Mouse (Mus musculus): ENCODE results near the gene Aunip. TPM values are rescaled to one million over a fixed set of nuclear protein-coding genes. Genes with fewer than 3 reads are reported as not detected.

Aunip gene
- polyA plus RNA-seq (2015; fragmentation: Nextera tagmentation; extraction: Ambion mirVana) = 1.3 and 1.9 TPM in 2 replicates

- Histone ChIP-seq H3K27ac (no peak within 1 kb of the TSS), H3K4me2 (peak within 1 kb of the TSS; percentile 91), H3K9me3 (no peaks in the 10 kb centered on the region), H3K27me3 (replicated peaks) (no peaks in the 10 kb centered on the region), H3K36me3 (replicated peaks) (no peaks in the 10 kb centered on the region), H3K4me1 (peaks cover 6% of the 10 kb centered on the region), H3K4me3 (peak within 1 kb of the TSS; percentile 44), H3K9ac (peak within 1 kb of the TSS; percentile 7; the same call in 1 of the 2 replicates)
- peak; percentile 93 for ATAC-seq (replicated peaks)
- WGBS = under 1% methylated on average over 42 of the region's 42 CpGs
Measured at GRCm38 (mm10) chr4:134510845-134511411, at the start of gene Aunip. Gene Aunip, plus strand, starts transcription at chr4:134510999.

DNA sequence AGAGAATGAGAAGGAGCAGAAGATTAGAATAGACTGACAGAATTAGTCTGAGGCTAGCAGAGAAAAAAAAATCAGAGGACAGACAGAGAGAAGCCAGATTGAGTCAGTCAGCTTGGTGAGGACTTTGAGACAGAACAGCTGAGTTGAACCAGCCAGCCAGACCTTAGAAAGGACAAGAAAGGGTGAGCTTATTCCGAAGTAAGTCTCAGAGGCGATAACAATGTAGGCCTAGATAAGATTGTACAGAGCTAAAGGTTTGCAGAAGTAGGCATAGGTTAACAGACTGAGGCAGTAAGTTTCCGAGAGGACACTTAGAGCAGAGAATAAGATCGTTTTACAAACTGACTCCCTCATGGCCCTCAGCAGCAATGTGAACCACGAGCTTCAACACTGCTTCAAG lies 49.5 kb upstream of the Aunip start:
- Histone ChIP-seq H3K27ac (no peak overlapping the region), H3K36me3 (replicated peaks) (no peaks in the 10 kb centered on the region), H3K9ac (no peak overlapping the region), H3K4me2 (no peak overlapping the region), H3K9me3 (no peaks in the 10 kb centered on the region), H3K4me3 (no peak overlapping the region), H3K27me3 (replicated peaks) (no peaks in the 10 kb centered on the region), H3K4me1 (peaks cover 18% of the 10 kb centered on the region)
- no peak for ATAC-seq (replicated peaks)
- WGBS = 83% methylated on average over 5 of the region's 5 CpGs

DNA sequence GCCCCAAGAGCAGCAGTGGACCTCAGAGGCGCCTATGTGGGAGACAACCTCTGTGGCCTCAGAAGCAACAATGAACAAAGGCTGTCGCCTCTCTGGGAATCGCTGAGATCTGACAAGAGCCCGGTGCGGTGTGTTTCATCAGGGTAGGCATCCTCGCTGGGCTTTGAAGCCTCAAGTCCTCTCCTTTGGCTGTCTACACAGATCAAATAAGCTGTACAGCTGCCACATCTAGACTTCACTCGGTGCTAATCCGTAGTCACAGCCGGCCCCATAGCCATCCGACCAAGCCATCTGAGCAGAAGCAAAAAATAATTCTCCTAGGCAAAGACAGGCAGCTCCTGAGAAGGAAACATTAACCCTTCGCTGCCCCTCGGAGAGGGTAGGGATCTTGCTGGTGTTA lies 45.0 kb upstream of the Aunip start:
- Histone ChIP-seq H3K9me3 (no peaks in the 10 kb centered on the region), H3K4me1 (peaks cover 31% of the 10 kb centered on the region), H3K27ac (peak overlapping the region; percentile 98), H3K27me3 (replicated peaks) (no peaks in the 10 kb centered on the region), H3K4me2 (peak overlapping the region; percentile 79), H3K9ac (peak overlapping the region; percentile 27; the same call in 1 of the 2 replicates), H3K36me3 (replicated peaks) (no peaks in the 10 kb centered on the region), H3K4me3 (peak overlapping the region; percentile 12)
- WGBS = 18% methylated on average over 12 of the region's 12 CpGs
- no peak for ATAC-seq (replicated peaks)

DNA sequence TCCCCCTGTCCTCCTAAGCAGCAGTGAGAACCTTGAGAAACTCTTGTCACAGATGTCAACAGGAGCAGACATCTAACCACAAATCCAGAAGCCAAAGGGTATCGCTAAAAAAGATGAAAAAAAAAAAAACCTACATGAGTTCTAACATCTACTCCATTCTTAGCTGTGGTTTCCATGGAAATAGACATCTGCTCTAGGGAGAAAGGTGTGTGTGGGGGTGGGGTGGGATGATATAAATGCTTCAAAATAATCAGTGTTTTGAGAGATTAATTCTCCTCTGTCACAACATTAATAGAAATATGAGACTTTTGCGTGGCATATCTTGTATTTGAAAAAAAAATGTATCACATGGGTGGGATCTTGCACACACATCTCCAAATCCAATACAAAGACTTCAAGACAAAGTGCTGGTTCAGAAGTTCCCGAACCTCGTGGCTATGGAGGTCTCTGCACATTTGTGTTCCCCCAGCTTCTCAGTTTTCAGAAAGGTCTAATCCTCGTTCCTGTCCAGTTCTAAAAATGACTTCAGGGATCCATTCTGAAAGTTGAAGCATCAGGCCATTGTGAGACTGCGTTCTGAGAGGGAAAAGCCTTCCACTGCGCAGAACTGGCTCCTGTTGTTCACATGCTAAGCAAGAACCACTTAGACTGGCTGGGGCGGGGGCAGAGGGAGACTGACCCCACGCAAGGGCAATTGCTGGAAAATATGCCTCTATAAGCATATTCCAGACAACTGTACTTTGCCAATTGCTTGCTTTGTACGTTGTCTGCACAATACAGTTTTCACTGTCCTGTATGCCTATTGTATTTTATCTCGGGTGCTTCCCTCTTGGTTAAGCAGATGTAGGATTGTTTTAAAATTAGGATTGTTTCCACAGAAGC lies 44.2 kb upstream of the Aunip start:
- peak overlapping the region; percentile 98 for H3K9ac ChIP-seq
- H3K36me3 ChIP-seq (replicated peaks) = peaks cover 5% of the 10 kb centered on the region
- 32% methylated on average over 11 of the region's 11 CpGs for WGBS
- H3K27ac ChIP-seq = peak overlapping the region; percentile 98
- H3K4me3 ChIP-seq = peak overlapping the region; percentile 81
- no peak for ATAC-seq (replicated peaks)
- H3K4me1 ChIP-seq = peaks cover 39% of the 10 kb centered on the region
- peak overlapping the region; percentile 79 for H3K4me2 ChIP-seq
- H3K9me3 ChIP-seq = no peaks in the 10 kb centered on the region
- H3K27me3 ChIP-seq (replicated peaks) = no peaks in the 10 kb centered on the region

DNA sequence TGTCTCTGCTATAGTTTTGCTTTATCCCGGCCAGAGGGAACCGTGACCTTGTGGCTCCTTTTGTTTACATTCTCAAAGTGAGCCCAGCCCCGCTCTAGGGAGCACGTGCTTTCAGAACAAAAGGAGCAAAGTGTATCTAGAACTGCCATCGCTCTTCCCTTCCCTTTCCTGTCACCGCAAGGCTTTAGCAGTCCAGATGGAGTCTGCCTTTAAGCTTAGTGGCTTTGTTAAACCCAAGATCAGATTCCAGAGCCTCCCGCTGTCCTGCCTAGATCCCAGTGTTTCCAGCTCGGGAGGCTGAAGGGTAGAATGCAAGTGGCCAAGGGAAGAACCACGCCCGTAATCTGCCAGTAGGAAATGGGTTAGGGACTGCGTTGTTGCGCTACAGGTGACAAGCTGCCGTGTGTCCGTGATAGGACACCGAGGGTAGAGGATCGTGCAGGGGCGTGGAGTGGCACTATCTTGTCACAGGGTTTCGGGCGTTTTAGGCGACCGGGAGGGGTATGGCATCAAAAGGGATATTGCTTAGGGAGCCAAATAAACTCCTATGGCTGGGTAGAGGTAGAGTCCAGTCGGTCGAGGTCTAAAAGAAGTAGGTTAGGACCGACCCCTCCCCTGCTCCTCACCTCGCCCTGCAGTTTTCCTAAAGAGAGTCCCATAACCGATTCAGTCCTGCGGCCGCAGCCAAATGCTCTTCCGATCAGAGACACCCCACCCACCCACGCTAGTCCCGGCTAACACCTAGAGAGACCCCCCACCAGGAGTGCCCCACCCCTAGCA lies 43.2 kb upstream of the Aunip start:
- no peaks in the 10 kb centered on the region for H3K27me3 ChIP-seq (replicated peaks)
- peak overlapping the region; percentile 81 for H3K4me3 ChIP-seq
- H3K4me2 ChIP-seq = peak overlapping the region; percentile 79
- H3K9ac ChIP-seq = peak overlapping the region; percentile 98
- peaks cover 13% of the 10 kb centered on the region for H3K36me3 ChIP-seq (replicated peaks)
- H3K4me1 ChIP-seq = peaks cover 48% of the 10 kb centered on the region
- WGBS = under 1% methylated on average over 31 of the region's 31 CpGs
- peak; percentile 32 for ATAC-seq (replicated peaks)
- H3K27ac ChIP-seq = peak overlapping the region; percentile 98
- H3K9me3 ChIP-seq = no peaks in the 10 kb centered on the region

DNA sequence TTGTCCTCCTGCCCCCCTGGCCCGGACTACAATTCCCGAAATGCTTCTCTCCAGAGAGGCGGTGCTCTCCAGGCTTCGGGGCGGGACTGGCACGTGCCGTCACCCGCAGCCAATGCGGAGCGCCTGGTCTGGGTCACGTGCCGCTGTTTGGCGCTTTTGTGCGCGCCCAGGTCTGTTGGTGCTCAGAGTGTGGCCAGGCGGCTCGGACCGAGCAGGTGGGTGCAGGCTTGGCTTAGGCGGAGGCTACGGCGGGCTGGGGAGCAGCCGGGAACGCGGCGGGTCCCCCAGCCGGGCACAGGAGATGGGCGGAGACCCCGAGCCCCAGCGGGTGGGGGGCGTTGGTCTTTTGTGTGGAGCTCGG lies 42.6 kb upstream of the Aunip start, which contains the start of gene Stmn1:
Stmn1 (plus strand) TSS at position 106 of the 361 bp plus-strand sequence.
- H3K9ac ChIP-seq = peak within 1 kb of the TSS; percentile 98
- under 1% methylated on average over 31 of the region's 31 CpGs for WGBS
- no peaks in the 10 kb centered on the region for H3K9me3 ChIP-seq
- peak; percentile 96 for ATAC-seq (replicated peaks)
- H3K4me2 ChIP-seq = peak within 1 kb of the TSS; percentile 79
- H3K27ac ChIP-seq = peak within 1 kb of the TSS; percentile 98
- H3K4me1 ChIP-seq = peaks cover 53% of the 10 kb centered on the region
- no peaks in the 10 kb centered on the region for H3K27me3 ChIP-seq (replicated peaks)
- H3K4me3 ChIP-seq = peak within 1 kb of the TSS; percentile 81
- H3K36me3 ChIP-seq (replicated peaks) = peaks cover 18% of the 10 kb centered on the region

GRCm38 (mm10) chr4:134468578-134469266 lies 42.1 kb upstream of the Aunip start:
- H3K4me3 ChIP-seq = peak overlapping the region; percentile 81
- H3K36me3 ChIP-seq (replicated peaks) = peaks cover 18% of the 10 kb centered on the region
- no peaks in the 10 kb centered on the region for H3K9me3 ChIP-seq
- 1% methylated on average over 61 of the region's 68 CpGs for WGBS
- no peaks in the 10 kb centered on the region for H3K27me3 ChIP-seq (replicated peaks)
- H3K9ac ChIP-seq = peak overlapping the region; percentile 98
- H3K4me2 ChIP-seq = peak overlapping the region; percentile 79
- ATAC-seq (replicated peaks) = peak; percentile 86
- H3K27ac ChIP-seq = peak overlapping the region; percentile 98
- H3K4me1 ChIP-seq = peaks cover 55% of the 10 kb centered on the region

DNA sequence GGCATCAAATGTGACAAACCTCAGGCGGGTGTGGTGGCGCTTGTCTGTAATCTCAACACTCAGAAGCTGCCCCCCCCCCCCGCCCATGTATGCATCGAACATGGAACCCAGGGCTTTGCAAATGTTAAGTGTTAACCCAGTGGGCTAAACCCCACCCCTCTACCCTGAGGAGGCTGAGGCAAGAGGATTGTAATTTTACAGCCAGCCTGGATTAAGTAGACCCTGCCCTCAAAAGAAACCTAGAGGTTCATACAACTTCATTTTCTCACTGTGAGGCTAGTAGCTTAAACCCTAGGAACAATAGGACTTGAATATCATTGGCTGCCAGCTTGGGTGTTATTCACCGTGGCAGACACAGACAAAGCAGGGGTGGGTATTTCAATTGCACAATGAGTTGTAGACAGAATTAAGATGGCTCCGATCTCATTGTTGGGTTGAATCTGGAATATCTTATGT lies 41.4 kb upstream of the Aunip start:
- peaks cover 22% of the 10 kb centered on the region for H3K36me3 ChIP-seq (replicated peaks)
- peak overlapping the region; percentile 79 for H3K4me2 ChIP-seq
- 1% methylated on average over 6 of the region's 6 CpGs for WGBS
- no peaks in the 10 kb centered on the region for H3K27me3 ChIP-seq (replicated peaks)
- H3K4me1 ChIP-seq = peaks cover 61% of the 10 kb centered on the region
- peak overlapping the region; percentile 81 for H3K4me3 ChIP-seq
- H3K27ac ChIP-seq = peak overlapping the region; percentile 98
- peak; percentile 13 for ATAC-seq (replicated peaks)
- peak overlapping the region; percentile 98 for H3K9ac ChIP-seq
- H3K9me3 ChIP-seq = no peaks in the 10 kb centered on the region

- no peak for ATAC-seq (replicated peaks)
- H3K27me3 ChIP-seq (replicated peaks) = no peaks in the 10 kb centered on the region
- peak overlapping the region; percentile 98 for H3K9ac ChIP-seq
- no peaks in the 10 kb centered on the region for H3K9me3 ChIP-seq
- H3K4me1 ChIP-seq = peaks cover 62% of the 10 kb centered on the region
- H3K36me3 ChIP-seq (replicated peaks) = peaks cover 27% of the 10 kb centered on the region
- H3K4me3 ChIP-seq = peak overlapping the region; percentile 81
- peak overlapping the region; percentile 79 for H3K4me2 ChIP-seq
- peak overlapping the region; percentile 98 for H3K27ac ChIP-seq
- 18% methylated on average over 3 of the region's 3 CpGs for WGBS
Measured at GRCm38 (mm10) chr4:134469985-134470384, 40.8 kb upstream of the Aunip start.

DNA sequence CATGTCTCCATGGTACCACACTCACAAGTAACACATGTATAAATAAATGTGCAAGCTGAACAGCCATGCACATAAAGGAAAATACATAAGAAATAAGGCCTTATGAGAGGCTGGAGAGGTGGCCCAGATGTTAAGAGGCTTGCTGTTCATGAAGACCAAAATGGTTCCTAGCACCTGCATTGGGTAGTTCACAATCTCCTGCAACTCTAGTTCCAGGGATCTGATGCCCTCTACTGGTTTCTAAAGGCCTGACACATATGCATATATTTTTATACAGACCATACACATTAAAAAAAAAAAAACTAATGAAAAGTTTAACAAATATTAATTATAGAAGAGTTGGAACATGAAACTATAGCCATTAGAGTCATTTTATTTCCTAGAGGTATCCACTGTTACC lies 39.3 kb upstream of the Aunip start:
- peak overlapping the region; percentile 81 for H3K4me3 ChIP-seq
- peak overlapping the region; percentile 79 for H3K4me2 ChIP-seq
- H3K36me3 ChIP-seq (replicated peaks) = peaks cover 37% of the 10 kb centered on the region
- no peak for ATAC-seq (replicated peaks)
- no peaks in the 10 kb centered on the region for H3K27me3 ChIP-seq (replicated peaks)
- peak overlapping the region; percentile 98 for H3K9ac ChIP-seq
- H3K27ac ChIP-seq = peak overlapping the region; percentile 72
- peaks cover 52% of the 10 kb centered on the region for H3K4me1 ChIP-seq
- H3K9me3 ChIP-seq = no peaks in the 10 kb centered on the region

GRCm38 (mm10) chr4:134473764-134474163 lies 37.0 kb upstream of the Aunip start:
- peaks cover 52% of the 10 kb centered on the region for H3K4me1 ChIP-seq
- no peaks in the 10 kb centered on the region for H3K27me3 ChIP-seq (replicated peaks)
- H3K9ac ChIP-seq = peak overlapping the region; percentile 14; the same call in 1 of the 2 replicates
- H3K4me2 ChIP-seq = peak overlapping the region; percentile 14; the same call in 1 of the 2 replicates
- 57% methylated on average over 4 of the region's 4 CpGs for WGBS
- no peak for ATAC-seq (replicated peaks)
- H3K4me3 ChIP-seq = no peak overlapping the region
- no peaks in the 10 kb centered on the region for H3K9me3 ChIP-seq
- peaks cover 37% of the 10 kb centered on the region for H3K36me3 ChIP-seq (replicated peaks)
- peak overlapping the region; percentile 61 for H3K27ac ChIP-seq

Data from midbrain, embryonic 15.5 days (tissue).